In the genomic region with DNA sequence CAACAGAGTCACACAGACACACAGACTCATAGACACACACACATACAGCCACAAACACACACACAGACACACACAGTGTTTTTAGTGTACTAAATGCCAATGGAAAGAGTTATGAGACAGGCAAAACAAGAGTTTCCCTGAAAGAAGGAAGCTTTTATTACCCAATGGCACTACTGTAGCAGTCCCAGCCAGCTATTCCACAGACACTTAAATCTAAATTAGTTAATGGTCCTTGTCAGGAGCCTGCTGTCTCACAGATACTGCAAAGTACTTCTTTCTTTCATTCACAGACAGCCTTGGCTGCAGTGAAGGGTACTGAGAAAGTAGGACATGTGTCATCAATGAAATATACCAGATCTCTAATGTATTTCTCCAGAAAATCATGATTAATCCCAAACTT, we compare ENCODE assay signal across 25 mouse cellular contexts.
A peak's percentile ranks its signal among the peaks of the same experiment; 100 is the strongest.
DNase-seq lines count a peak whose midpoint lies in the region; ATAC-seq and TF ChIP-seq lines count a peak whose summit lies in the region.
"Had no signal": no experiment of that assay in that cellular context is flagged by ENCODE, and none has a peak within 500 bp of the region (broad histone marks: within the 10 kb centered on the region; RNA-seq: fewer than 3 reads in every experiment).

No protein-coding gene starts in this region.

- H3K9me3 ChIP-seq in forebrain, postnatal 0 days (ENCODE audit: low read length): no peaks in the 10 kb centered on the region
- no peaks in the 10 kb centered on the region for H3K9me3 ChIP-seq in forebrain, embryonic 12.5 days
- H3K9me3 ChIP-seq in kidney, postnatal 0 days (replicated peaks; ENCODE audit: low read length): no peaks in the 10 kb centered on the region
- H3K9me3 ChIP-seq in kidney, embryonic 16.5 days (ENCODE audit: low read length): no peaks in the 10 kb centered on the region
- no peaks in the 10 kb centered on the region for H3K9me3 ChIP-seq in neural tube, embryonic 15.5 days (replicated peaks)
- H3K9me3 ChIP-seq: heart, embryonic 13.5 days; liver, embryonic 15.5 days had no signal

- TF ChIP-seq CTCF in forebrain, postnatal 0 days (IDR thresholded peaks at IDR 0.05; ENCODE audit: low read depth): no peak
- no peak for TF ChIP-seq CTCF in kidney, postnatal 0 days (IDR thresholded peaks at IDR 0.05; ENCODE audit: low read depth)

- no peak overlapping the region for H3K9ac ChIP-seq in forebrain, postnatal 0 days
- no peak overlapping the region for H3K9ac ChIP-seq in forebrain, embryonic 12.5 days
- no peak overlapping the region for H3K9ac ChIP-seq in kidney, postnatal 0 days (ENCODE audit: low read depth, low read length)
- no peak overlapping the region for H3K9ac ChIP-seq in kidney, embryonic 16.5 days (replicated peaks; ENCODE audit: low read length)
- H3K9ac ChIP-seq in neural tube, embryonic 15.5 days (replicated peaks): no peak overlapping the region
- H3K9ac ChIP-seq: heart, embryonic 13.5 days; liver, embryonic 15.5 days had no signal

- no peaks in the 10 kb centered on the region for H3K27me3 ChIP-seq in forebrain, postnatal 0 days (ENCODE audit: insufficient read depth, low read length)
- no peaks in the 10 kb centered on the region for H3K27me3 ChIP-seq in forebrain, embryonic 12.5 days
- no peaks in the 10 kb centered on the region for H3K27me3 ChIP-seq in kidney, postnatal 0 days (ENCODE audit: insufficient read depth, low read length)
- H3K27me3 ChIP-seq in kidney, embryonic 16.5 days (ENCODE audit: insufficient read depth, low read length): no peaks in the 10 kb centered on the region
- no peaks in the 10 kb centered on the region for H3K27me3 ChIP-seq in neural tube, embryonic 15.5 days (replicated peaks)
- H3K27me3 ChIP-seq: heart, embryonic 13.5 days; liver, embryonic 15.5 days had no signal

- peak; percentile 0 for DNase-seq in forebrain, postnatal 0 days
- peak; percentile 28 for DNase-seq in kidney, postnatal 0 days (ENCODE audit: low spot score)
- DNase-seq in mesoderm, embryonic 11.5 days (ENCODE audit: low read depth, low spot score): peak; percentile 26
- DNase-seq in lung, postnatal 4 days: no peak
- DNase-seq: adrenal gland, postnatal 10 days; cerebellum, adult 11 months; cerebellum, adult 9-11 months; gastrocnemius, postnatal 36 days; heart, adult 2 months; heart, postnatal 14 days; kidney, adult 2 months; kidney, postnatal 14 days; left cerebral cortex, postnatal 4 days; liver; thymus, adult 2 months; thymus, postnatal 4 days had no signal

- no peak for ATAC-seq in forebrain, postnatal 0 days
- ATAC-seq in forebrain, embryonic 12.5 days (ENCODE audit: low FRiP score): no peak
- no peak for ATAC-seq in kidney, postnatal 0 days (replicated peaks; ENCODE audit: low FRiP score, low read depth)
- ATAC-seq in kidney, embryonic 16.5 days (ENCODE audit: low FRiP score, low TSS enrichment): no peak
- ATAC-seq in neural tube, embryonic 15.5 days (ENCODE audit: low FRiP score): peak; percentile 87
- ATAC-seq: activated CD4-positive, CD25-positive, alpha-beta regulatory T cell, adult 4 months had no signal

- no peaks in the 10 kb centered on the region for H3K36me3 ChIP-seq in forebrain, postnatal 0 days (ENCODE audit: insufficient read depth)
- no peaks in the 10 kb centered on the region for H3K36me3 ChIP-seq in forebrain, embryonic 12.5 days (replicated peaks)
- no peaks in the 10 kb centered on the region for H3K36me3 ChIP-seq in kidney, postnatal 0 days (ENCODE audit: insufficient read depth, low read length)
- H3K36me3 ChIP-seq in kidney, embryonic 16.5 days (ENCODE audit: insufficient read depth, low read length): no peaks in the 10 kb centered on the region
- no peaks in the 10 kb centered on the region for H3K36me3 ChIP-seq in neural tube, embryonic 15.5 days
- H3K36me3 ChIP-seq: heart, embryonic 13.5 days; liver, embryonic 15.5 days had no signal

- H3K4me1 ChIP-seq in forebrain, postnatal 0 days (ENCODE audit: insufficient read depth): no peaks in the 10 kb centered on the region
- no peaks in the 10 kb centered on the region for H3K4me1 ChIP-seq in forebrain, embryonic 12.5 days
- H3K4me1 ChIP-seq in kidney, postnatal 0 days (replicated peaks; ENCODE audit: insufficient read depth, low read length): no peaks in the 10 kb centered on the region
- H3K4me1 ChIP-seq in kidney, embryonic 16.5 days (ENCODE audit: insufficient read depth, low read length): no peaks in the 10 kb centered on the region
- no peaks in the 10 kb centered on the region for H3K4me1 ChIP-seq in neural tube, embryonic 15.5 days
- H3K4me1 ChIP-seq: heart, embryonic 13.5 days; liver, embryonic 15.5 days had no signal

- no peak overlapping the region for H3K27ac ChIP-seq in forebrain, postnatal 0 days (ENCODE audit: low read depth, low read length)
- H3K27ac ChIP-seq in forebrain, embryonic 12.5 days: no peak overlapping the region
- H3K27ac ChIP-seq in kidney, postnatal 0 days: no peak overlapping the region
- no peak overlapping the region for H3K27ac ChIP-seq in kidney, embryonic 16.5 days (ENCODE audit: low read length)
- no peak overlapping the region for H3K27ac ChIP-seq in neural tube, embryonic 15.5 days (replicated peaks)
- H3K27ac ChIP-seq: heart, adult 2 months; heart, embryonic 13.5 days; liver, embryonic 15.5 days; macrophage; stomach, postnatal 0 days had no signal

- no peak overlapping the region for H3K4me2 ChIP-seq in forebrain, postnatal 0 days (ENCODE audit: low read depth)
- no peak overlapping the region for H3K4me2 ChIP-seq in forebrain, embryonic 12.5 days
- H3K4me2 ChIP-seq in kidney, postnatal 0 days (ENCODE audit: low read length): no peak overlapping the region
- H3K4me2 ChIP-seq in kidney, embryonic 16.5 days (replicated peaks; ENCODE audit: low read depth, low read length): no peak overlapping the region
- H3K4me2 ChIP-seq in neural tube, embryonic 15.5 days: no peak overlapping the region
- H3K4me2 ChIP-seq: heart, embryonic 13.5 days; liver, embryonic 15.5 days; midbrain, embryonic 11.5 days had no signal

- no peak overlapping the region for H3K4me3 ChIP-seq in forebrain, postnatal 0 days (ENCODE audit: low read depth, low read length)
- no peak overlapping the region for H3K4me3 ChIP-seq in forebrain, embryonic 12.5 days (replicated peaks)
- no peak overlapping the region for H3K4me3 ChIP-seq in kidney, postnatal 0 days (replicated peaks; ENCODE audit: low read depth, low read length)
- no peak overlapping the region for H3K4me3 ChIP-seq in kidney, embryonic 16.5 days (ENCODE audit: low read length)
- no peak overlapping the region for H3K4me3 ChIP-seq in neural tube, embryonic 15.5 days (replicated peaks)
- H3K4me3 ChIP-seq: heart, adult 2 months; heart, embryonic 13.5 days; liver, embryonic 15.5 days had no signal

Comparison
In these comparisons a context has a peak if more than half of its experiments do, and no peak if none do; other contexts are left out.
1. DNase-seq: peak in forebrain, postnatal 0 days (single experiment), kidney, postnatal 0 days (single experiment) and mesoderm, embryonic 11.5 days (single experiment); none in lung, postnatal 4 days (0 of 2).